Comparison of ENCODE assay signal across 21 mouse cellular contexts in the genomic region with DNA sequence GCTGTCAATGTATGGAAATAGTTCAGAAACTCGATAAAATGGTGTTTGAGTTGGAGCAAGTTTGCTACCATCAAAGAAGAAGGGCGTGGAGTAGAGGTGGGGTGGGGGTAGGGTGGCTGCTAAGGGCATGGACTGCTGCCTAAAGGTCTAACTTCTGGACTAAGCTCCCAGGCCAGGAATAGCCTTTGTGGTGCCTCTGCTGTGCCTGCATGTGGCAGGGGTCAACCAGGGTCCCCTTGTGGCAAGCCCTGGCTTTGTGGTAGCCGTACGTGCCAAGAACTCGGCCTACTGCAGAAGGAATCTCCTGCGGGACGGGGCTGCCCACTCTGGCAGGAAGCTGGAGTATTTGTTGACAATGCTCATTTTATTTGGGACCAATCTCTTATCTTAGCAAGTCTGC.
"Had no signal": no experiment of that assay in that cellular context is flagged by ENCODE, and none has a peak within 500 bp of the region (broad histone marks: within the 10 kb centered on the region; RNA-seq: fewer than 3 reads in every experiment).

No protein-coding gene starts in this region.

- H3K27ac ChIP-seq: limb, embryonic 12.5 days; limb, embryonic 15.5 days; liver, embryonic 14.5 days; macrophage; midbrain, embryonic 12.5 days; midbrain, embryonic 15.5 days; neural tube, embryonic 12.5 days; neural tube, embryonic 15.5 days; stomach, embryonic 15.5 days had no signal

- H3K4me1 ChIP-seq: midbrain, embryonic 12.5 days had no signal

- DNase-seq: kidney, postnatal 10 days; kidney, postnatal 36 days; left cerebral cortex, postnatal 4 days; liver, postnatal 0 days; lung, embryonic 14.5 days; right cerebral cortex, adult 18-20 months; right cerebral cortex, postnatal 14 days; right cerebral cortex, postnatal 4 days; spleen, adult 18-20 months; thymus, postnatal 25 days had no signal

- H3K4me2 ChIP-seq: limb, embryonic 12.5 days; limb, embryonic 15.5 days; liver, embryonic 11.5 days; lung, embryonic 14.5 days; midbrain, embryonic 12.5 days; midbrain, embryonic 15.5 days; neural tube, embryonic 12.5 days; neural tube, embryonic 15.5 days; stomach, embryonic 15.5 days had no signal

- H3K9me3 ChIP-seq: limb, embryonic 12.5 days; limb, embryonic 15.5 days; midbrain, embryonic 12.5 days; midbrain, embryonic 15.5 days; neural tube, embryonic 12.5 days; neural tube, embryonic 15.5 days; stomach, embryonic 15.5 days had no signal

- ATAC-seq: lung, postnatal 0 days; midbrain, embryonic 15.5 days had no signal

- H3K27me3 ChIP-seq: limb, embryonic 12.5 days; limb, embryonic 15.5 days; midbrain, embryonic 12.5 days; midbrain, embryonic 15.5 days; neural tube, embryonic 12.5 days; neural tube, embryonic 15.5 days; stomach, embryonic 15.5 days had no signal

- H3K4me3 ChIP-seq: limb, embryonic 12.5 days; limb, embryonic 15.5 days; midbrain, embryonic 12.5 days; midbrain, embryonic 15.5 days; neural tube, embryonic 12.5 days; neural tube, embryonic 15.5 days; stomach, embryonic 15.5 days had no signal

- H3K36me3 ChIP-seq: midbrain, embryonic 12.5 days; neural tube, embryonic 12.5 days; stomach, embryonic 15.5 days had no signal

- H3K9ac ChIP-seq: limb, embryonic 12.5 days; limb, embryonic 15.5 days; liver, embryonic 14.5 days; liver, postnatal 0 days; lung, embryonic 14.5 days; midbrain, embryonic 12.5 days; midbrain, embryonic 15.5 days; neural tube, embryonic 12.5 days; neural tube, embryonic 15.5 days; stomach, embryonic 15.5 days had no signal
